Mouse (Mus musculus) brain, embryonic 14.5 days (tissue): ENCODE data around the gene AW011738.

Experiments
- CTCF ChIP-seq: fragments of 200-500 bp; IDR thresholded peaks from 2 replicates; pipeline ENCODE4 v1.5.1; 2012; ENCODE audit warnings: inconsistent platforms, mild to moderate bottlenecking, moderate library complexity, borderline replicate concordance; ENCODE audit not compliant: insufficient read depth, insufficient read length; ENCODE audit errors: extremely low read depth
- POLR2A ChIP-seq: fragments of 200-500 bp; IDR thresholded peaks from 2 replicates; pipeline ENCODE4 v1.6.1; 2012; ENCODE audit warnings: mild to moderate bottlenecking, inconsistent platforms, borderline replicate concordance; ENCODE audit not compliant: poor library complexity, insufficient read depth, insufficient read length, severe bottlenecking; ENCODE audit errors: extremely low read depth

- TF ChIP-seq POLR2A (no peak), CTCF (no peak)
These were observed 31.3 kb upstream of the AW011738 start for GRCm38 (mm10) chr4:156171828-156172227.
